Mouse (Mus musculus): ENCODE measurements around the gene Plcxd3.
"Not testable (repeated sequence)": the region's sequence is repeated elsewhere in the genome, so short reads cannot be mapped to it uniquely, and the experiment has no call there.

The Plcxd3 gene

GRCm38 (mm10) chr15:4559121-4559520 lies 183.8 kb downstream of the Plcxd3 start:
- DNase-seq (ENCODE audit: low spot score), result no peak

- peak; percentile 7 for DNase-seq (ENCODE audit: low spot score)
Observed at GRCm38 (mm10) chr15:4561431-4561970, 186.2 kb downstream of the Plcxd3 start.

GRCm38 (mm10) chr15:4595521-4595920 lies 220.2 kb downstream of the Plcxd3 start:
- not testable (repeated sequence) for DNase-seq (ENCODE audit: low spot score)

GRCm38 (mm10) chr15:4598661-4599060 lies 223.4 kb downstream of the Plcxd3 start:
- not testable (repeated sequence) for DNase-seq (ENCODE audit: low spot score)

GRCm38 (mm10) chr15:4599331-4599730 lies 224.0 kb downstream of the Plcxd3 start:
- DNase-seq (ENCODE audit: low spot score), result not testable (repeated sequence)

- DNase-seq (ENCODE audit: low spot score), result no peak
Observed at GRCm38 (mm10) chr15:4605630-4606029, 230.3 kb downstream of the Plcxd3 start.

All from urinary bladder, postnatal 25 days (tissue).